In genomic region chr13:21783734-21784161, GRCm38 (mm10) we compare ENCODE assay signal across 7 mouse cellular contexts. TPM values are rescaled to one million over a fixed set of nuclear protein-coding genes. Genes with fewer than 3 reads are reported as not detected.
DNase-seq lines count a peak whose midpoint lies in the region; ATAC-seq and TF ChIP-seq lines count a peak whose summit lies in the region.

No protein-coding gene starts in this region.

- WGBS in heart, postnatal 0 days = 4% methylated on average over 9 of the region's 9 CpGs
- 4% methylated on average over 9 of the region's 9 CpGs for WGBS in liver, embryonic 12.5 days (ENCODE audit: insufficient replicate concordance)
- 2% methylated on average over 9 of the region's 9 CpGs for WGBS in neural tube, embryonic 15.5 days

- peak overlapping the region; percentile 68 for H3K4me2 ChIP-seq in heart, postnatal 0 days (ENCODE audit: low read depth, low read length)
- H3K4me2 ChIP-seq in liver, embryonic 12.5 days = peak overlapping the region; percentile 87
- H3K4me2 ChIP-seq in neural tube, embryonic 15.5 days = peak overlapping the region; percentile 72

- H3K4me1 ChIP-seq in heart, postnatal 0 days (ENCODE audit: control insufficient read depth, insufficient read depth) = peaks cover 34% of the 10 kb centered on the region
- peaks cover 59% of the 10 kb centered on the region for H3K4me1 ChIP-seq in liver, embryonic 12.5 days
- peaks cover 45% of the 10 kb centered on the region for H3K4me1 ChIP-seq in neural tube, embryonic 15.5 days

- TF ChIP-seq CTCF in heart, postnatal 0 days (IDR thresholded peaks at IDR 0.05; ENCODE audit: low read depth) = no peak

- no peaks in the 10 kb centered on the region for H3K9me3 ChIP-seq in heart, postnatal 0 days (replicated peaks; ENCODE audit: control insufficient read depth, low read length)
- no peaks in the 10 kb centered on the region for H3K9me3 ChIP-seq in liver, embryonic 12.5 days (replicated peaks)
- H3K9me3 ChIP-seq in neural tube, embryonic 15.5 days (replicated peaks) = no peaks in the 10 kb centered on the region

- peak; percentile 7 for DNase-seq in urinary bladder, postnatal 14 days (ENCODE audit: low spot score)
- DNase-seq in urinary bladder, postnatal 4 days (ENCODE audit: low spot score in 2 of 2) = no peak
- DNase-seq in cerebellum, adult 9-10 months = peak; percentile 62
- DNase-seq in heart, postnatal 0 days (ENCODE audit: low spot score) = no peak
- DNase-seq in gastrocnemius, adult 8-10 months (ENCODE audit: low spot score in 2 of 2) = no peak

- no peaks in the 10 kb centered on the region for H3K36me3 ChIP-seq in heart, postnatal 0 days (replicated peaks; ENCODE audit: control insufficient read depth, insufficient read depth, low read length)
- H3K36me3 ChIP-seq in liver, embryonic 12.5 days = no peaks in the 10 kb centered on the region
- no peaks in the 10 kb centered on the region for H3K36me3 ChIP-seq in neural tube, embryonic 15.5 days

- H3K27ac ChIP-seq in heart, postnatal 0 days (ENCODE audit: low read depth) = peak overlapping the region; percentile 72
- peak overlapping the region; percentile 100 for H3K27ac ChIP-seq in liver, embryonic 12.5 days
- peak overlapping the region; percentile 58; the same call in 1 of the 2 replicates for H3K27ac ChIP-seq in neural tube, embryonic 15.5 days (replicated peaks)

- no peak for TF ChIP-seq EP300 in heart, postnatal 0 days (IDR thresholded peaks at IDR 0.05; ENCODE audit: low read depth)

- peak overlapping the region; percentile 47 for H3K4me3 ChIP-seq in heart, postnatal 0 days (ENCODE audit: low read depth, low read length)
- peak overlapping the region; percentile 55 for H3K4me3 ChIP-seq in liver, embryonic 12.5 days
- peak overlapping the region; percentile 41 for H3K4me3 ChIP-seq in neural tube, embryonic 15.5 days (replicated peaks)

- ATAC-seq in heart, postnatal 0 days (ENCODE audit: insufficient read depth, low read depth) = no peak
- no peak for ATAC-seq in liver, embryonic 12.5 days
- no peak for ATAC-seq in neural tube, embryonic 15.5 days (ENCODE audit: low FRiP score)

- H3K27me3 ChIP-seq in heart, postnatal 0 days (ENCODE audit: control insufficient read depth, insufficient read depth, low read length) = no peaks in the 10 kb centered on the region
- H3K27me3 ChIP-seq in liver, embryonic 12.5 days (replicated peaks) = no peaks in the 10 kb centered on the region
- peaks cover 6% of the 10 kb centered on the region; the same call in 1 of the 2 replicates for H3K27me3 ChIP-seq in neural tube, embryonic 15.5 days (replicated peaks)

- H3K9ac ChIP-seq in heart, postnatal 0 days (replicated peaks; ENCODE audit: low read depth, low read length) = peak overlapping the region; percentile 62; the same call in 1 of the 2 replicates
- peak overlapping the region; percentile 77 for H3K9ac ChIP-seq in liver, embryonic 12.5 days
- no peak overlapping the region; the same call in 1 of the 2 replicates for H3K9ac ChIP-seq in neural tube, embryonic 15.5 days (replicated peaks)

RNA-seq across cellular contexts. Expression of gene Hist1h3i, which starts 0.6 kb away (rescaled TPM):
- total RNA-seq in heart, postnatal 0 days (2014; rRNA removed; ENCODE audit: low replicate concordance) = 602 and 1,805 TPM in 2 replicates
- 21.5 and 25.8 TPM in 2 replicates for polyA plus RNA-seq in heart, postnatal 0 days (2015; fragmentation: Nextera tagmentation; extraction: Ambion mirVana)
- polyA plus RNA-seq in liver, embryonic 12.5 days (2016; fragmentation: Nextera tagmentation; extraction: Ambion mirVana) = 169 and 188 TPM in 2 replicates
- 20.1 and 38.6 TPM in 2 replicates for polyA plus RNA-seq in neural tube, embryonic 15.5 days (2015; fragmentation: Nextera tagmentation; extraction: Ambion mirVana)
- 10 to 100 TPM in 3 of 4 experiments, 1 to 10 TPM in 1; 9.4 to 19.6 (median 16.7) TPM for total RNA-seq in gastrocnemius, adult 8-10 months (2022)

RNA-seq across cellular contexts. Expression of gene Hist1h2an, which starts 3.3 kb away (rescaled TPM):
- 677 and 1,354 TPM in 2 replicates for total RNA-seq in heart, postnatal 0 days (2014; rRNA removed; ENCODE audit: low replicate concordance)
- 1.8 and 3.3 TPM in 2 replicates for polyA plus RNA-seq in heart, postnatal 0 days (2015; fragmentation: Nextera tagmentation; extraction: Ambion mirVana)
- polyA plus RNA-seq in liver, embryonic 12.5 days (2016; fragmentation: Nextera tagmentation; extraction: Ambion mirVana) = 11.2 and 14.0 TPM in 2 replicates
- polyA plus RNA-seq in neural tube, embryonic 15.5 days (2015; fragmentation: Nextera tagmentation; extraction: Ambion mirVana) = 4.1 TPM in 1 of 2 replicates, not detected in the other
- not detected for total RNA-seq in gastrocnemius, adult 8-10 months (2022)

RNA-seq across cellular contexts. Expression of gene Hist1h1b, which starts 3.3 kb away (rescaled TPM):
- total RNA-seq in heart, postnatal 0 days (2014; rRNA removed; ENCODE audit: low replicate concordance) = 356 and 550 TPM in 2 replicates
- 4.7 and 5.4 TPM in 2 replicates for polyA plus RNA-seq in heart, postnatal 0 days (2015; fragmentation: Nextera tagmentation; extraction: Ambion mirVana)
- polyA plus RNA-seq in liver, embryonic 12.5 days (2016; fragmentation: Nextera tagmentation; extraction: Ambion mirVana) = 41.6 and 43.0 TPM in 2 replicates
- 2.2 and 5.8 TPM in 2 replicates for polyA plus RNA-seq in neural tube, embryonic 15.5 days (2015; fragmentation: Nextera tagmentation; extraction: Ambion mirVana)
- 1 to 10 TPM in 1 of 4 experiments, under 1 TPM in 2, not detected in 1; 0.40 to 1.2 (median 0.70) TPM for total RNA-seq in gastrocnemius, adult 8-10 months (2022)

RNA-seq across cellular contexts. Expression of gene Hist1h2bp, which starts 3.5 kb away (rescaled TPM):
- 250 and 332 TPM in 2 replicates for total RNA-seq in heart, postnatal 0 days (2014; rRNA removed; ENCODE audit: low replicate concordance)
- 0.34 and 0.55 TPM in 2 replicates for polyA plus RNA-seq in heart, postnatal 0 days (2015; fragmentation: Nextera tagmentation; extraction: Ambion mirVana)
- 3.6 and 5.6 TPM in 2 replicates for polyA plus RNA-seq in liver, embryonic 12.5 days (2016; fragmentation: Nextera tagmentation; extraction: Ambion mirVana)
- 0.56 and 1.8 TPM in 2 replicates for polyA plus RNA-seq in neural tube, embryonic 15.5 days (2015; fragmentation: Nextera tagmentation; extraction: Ambion mirVana)
- 1 to 10 TPM in 1 of 4 experiments, under 1 TPM in 1, not detected in 2; 0.73 to 2.1 TPM for total RNA-seq in gastrocnemius, adult 8-10 months (2022)

RNA-seq across cellular contexts. Expression of gene Hist1h2bq, which starts 26.2 kb away (rescaled TPM):
- 1,204 and 1,722 TPM in 2 replicates for total RNA-seq in heart, postnatal 0 days (2014; rRNA removed; ENCODE audit: low replicate concordance)
- 5.6 and 6.3 TPM in 2 replicates for polyA plus RNA-seq in heart, postnatal 0 days (2015; fragmentation: Nextera tagmentation; extraction: Ambion mirVana)
- 24.4 and 26.2 TPM in 2 replicates for polyA plus RNA-seq in liver, embryonic 12.5 days (2016; fragmentation: Nextera tagmentation; extraction: Ambion mirVana)
- 3.9 and 10.2 TPM in 2 replicates for polyA plus RNA-seq in neural tube, embryonic 15.5 days (2015; fragmentation: Nextera tagmentation; extraction: Ambion mirVana)
- total RNA-seq in gastrocnemius, adult 8-10 months (2022) = 10 to 100 TPM; 13.3 to 26.7 (median 21.1) TPM

Comparison
In these comparisons a context has a peak if more than half of its experiments do, and no peak if none do; other contexts are left out.
1. DNase-seq: peak in urinary bladder, postnatal 14 days (single experiment) and cerebellum, adult 9-10 months (single experiment); none in urinary bladder, postnatal 4 days (0 of 2), heart, postnatal 0 days (single experiment) and gastrocnemius, adult 8-10 months (0 of 2).
2. Peak in every context shown above with its lines, with median percentiles within 50 percentile points of each other: H3K27ac ChIP-seq, H3K4me2 ChIP-seq and H3K4me3 ChIP-seq.